Mouse (Mus musculus): ENCODE results near the gene Asprv1. TPM values are rescaled to one million over a fixed set of nuclear protein-coding genes. Genes with fewer than 3 reads are reported as not detected.

The Asprv1 gene
- polyA plus RNA-seq, 1 experiment, result 0.38 TPM

- DNase-seq (ENCODE audit: low read depth), result no peak
Measured at GRCm38 (mm10) chr6:86623201-86623600, 4.8 kb upstream of the Asprv1 start.

- DNase-seq (ENCODE audit: low read depth), result no peak
Measured at GRCm38 (mm10) chr6:86624074-86625030, 3.6 kb upstream of the Asprv1 start.

GRCm38 (mm10) chr6:86630141-86630540 lies 2.2 kb downstream of the Asprv1 start:
- no peak for DNase-seq (ENCODE audit: low read depth)

- DNase-seq (ENCODE audit: low read depth), result no peak
Measured at GRCm38 (mm10) chr6:86636495-86636894, 8.5 kb downstream of the Asprv1 start.

GRCm38 (mm10) chr6:86637171-86637835 lies 9.3 kb downstream of the Asprv1 start:
- DNase-seq (ENCODE audit: low read depth), result no peak

- DNase-seq (ENCODE audit: low read depth), result no peak
Measured at GRCm38 (mm10) chr6:86637860-86638259, 9.9 kb downstream of the Asprv1 start.

GRCm38 (mm10) chr6:86638434-86638833 lies 10.5 kb downstream of the Asprv1 start:
- no peak for DNase-seq (ENCODE audit: low read depth)

- DNase-seq (ENCODE audit: low read depth), result no peak
Measured at GRCm38 (mm10) chr6:86639180-86640160, 11.5 kb downstream of the Asprv1 start.

GRCm38 (mm10) chr6:86640161-86640560 lies 12.2 kb downstream of the Asprv1 start:
- peak; percentile 56 for DNase-seq (ENCODE audit: low read depth)

GRCm38 (mm10) chr6:86640776-86641175 lies 12.8 kb downstream of the Asprv1 start:
- no peak for DNase-seq (ENCODE audit: low read depth)

GRCm38 (mm10) chr6:86641716-86642115 lies 13.8 kb downstream of the Asprv1 start:
- no peak for DNase-seq (ENCODE audit: low read depth)

- DNase-seq (ENCODE audit: low read depth), result no peak
Measured at GRCm38 (mm10) chr6:86644775-86645400, 16.9 kb downstream of the Asprv1 start.

GRCm38 (mm10) chr6:86645551-86645950 lies 17.6 kb downstream of the Asprv1 start:
- DNase-seq (ENCODE audit: low read depth), result no peak

- DNase-seq (ENCODE audit: low read depth), result no peak
Measured at GRCm38 (mm10) chr6:86646143-86646542, 18.2 kb downstream of the Asprv1 start.

- no peak for DNase-seq (ENCODE audit: low read depth)
Measured at GRCm38 (mm10) chr6:86653026-86653425, 25.1 kb downstream of the Asprv1 start.

GRCm38 (mm10) chr6:86654270-86654916 lies 26.4 kb downstream of the Asprv1 start:
- DNase-seq (ENCODE audit: low read depth), result no peak

GRCm38 (mm10) chr6:86658501-86658900 lies 30.5 kb downstream of the Asprv1 start:
- DNase-seq (ENCODE audit: low read depth), result no peak

- no peak for DNase-seq (ENCODE audit: low read depth)
Measured at GRCm38 (mm10) chr6:86660161-86660877, 32.4 kb downstream of the Asprv1 start.

GRCm38 (mm10) chr6:86665076-86665475 lies 37.1 kb downstream of the Asprv1 start:
- DNase-seq (ENCODE audit: low read depth), result no peak
